Mouse (Mus musculus): ENCODE measurements around the gene Vmn1r71. TPM values are rescaled to one million over a fixed set of nuclear protein-coding genes. Genes with fewer than 3 reads are reported as not detected.
"Not testable (repeated sequence)": the region's sequence is repeated elsewhere in the genome, so short reads cannot be mapped to it uniquely, and the experiment has no call there.

Gene Vmn1r71
- total RNA-seq (2021) = not detected

DNA sequence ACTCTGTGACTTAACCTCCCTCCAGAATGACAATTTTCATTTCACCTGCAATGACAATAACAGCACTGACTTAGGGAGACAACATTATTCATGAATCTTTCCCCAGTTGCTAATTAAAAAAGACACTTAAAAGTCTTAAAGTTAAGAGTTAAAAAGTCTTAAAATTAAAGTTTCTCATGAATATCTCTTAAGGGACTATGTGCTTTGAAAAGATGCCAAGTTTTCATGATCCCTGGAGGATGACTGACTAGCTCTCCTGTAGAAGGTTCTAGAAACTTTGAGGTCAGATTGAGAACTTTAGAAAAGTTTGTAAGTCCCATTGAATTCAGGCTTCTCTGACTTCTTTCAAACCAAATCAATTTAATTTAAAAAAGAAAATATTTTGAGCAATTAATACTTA is at the start of gene Vmn1r71:
Vmn1r71 (minus strand) TSS at position 101 of the 400 bp plus-strand sequence.
- DNase-seq = no peak

DNA sequence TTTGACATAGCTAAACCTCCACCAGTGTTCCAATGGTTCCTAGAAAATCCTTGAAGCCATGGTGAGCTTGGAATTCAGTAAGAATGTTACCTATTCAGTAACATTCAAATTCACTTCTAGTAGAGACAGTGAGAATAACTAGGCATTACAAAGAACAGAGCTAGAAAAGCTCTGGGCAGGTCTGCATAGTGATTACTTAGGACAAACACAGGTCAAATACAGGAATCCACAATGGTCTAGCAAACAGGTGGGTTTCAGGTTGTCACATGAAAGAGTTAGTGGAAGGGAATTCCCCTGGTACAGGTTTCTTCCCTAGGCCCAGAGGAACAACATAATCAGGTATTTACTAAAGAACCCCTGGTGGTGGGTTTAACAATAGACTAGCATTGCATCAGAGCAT is 3.4 kb upstream of the Vmn1r71 start:
- not testable (repeated sequence) for DNase-seq

Other genes with a start within 250 kb of the Vmn1r71 start
- gene Vmn1r68, start 195.9 kb downstream of the Vmn1r71 start, total RNA-seq (2021) = not detected
- gene Vmn1r69, start 140.7 kb downstream of the Vmn1r71 start, total RNA-seq (2021) = not detected
- not detected for gene Vmn1r70, start 122.8 kb downstream of the Vmn1r71 start, total RNA-seq (2021)
- gene Nlrp4b, start 66.6 kb downstream of the Vmn1r71 start, total RNA-seq (2021) = not detected
- gene Zscan4b, start 150.7 kb upstream of the Vmn1r71 start, total RNA-seq (2021) = not detected